Mouse (Mus musculus) common myeloid progenitor, adult 5-6 weeks (primary cell): ENCODE results near the gene Arglu1. TPM values are rescaled to one million over a fixed set of nuclear protein-coding genes. Genes with fewer than 3 reads are reported as not detected.

ENCODE experiments used
- ATAC-seq: replicated peaks from 2 replicates; pipeline ENCODE4 v1.8.0; 2016; ENCODE audit warnings: low read depth, mild to moderate bottlenecking, moderate TSS enrichment, inconsistent platforms; ENCODE audit not compliant: poor library complexity, severe bottlenecking
- total RNA-seq: library from RNA; stranded (forward); fragments of 200-1000, 187-1606 nt; gene quantifications from 2 replicates; pipeline ENCODE4 v1.2.3, GENCODE M21; 2017

Gene Arglu1
- total RNA-seq, 1 experiment from 2014 or later: 137 TPM

GRCm38 (mm10) chr8:8624017-8624416, 66.3 kb downstream of the Arglu1 start:
- no peak for ATAC-seq

GRCm38 (mm10) chr8:8623486-8623885, 66.8 kb downstream of the Arglu1 start:
- peak; percentile 50 for ATAC-seq

GRCm38 (mm10) chr8:8622476-8622875, 67.8 kb downstream of the Arglu1 start:
- ATAC-seq: no peak

DNA sequence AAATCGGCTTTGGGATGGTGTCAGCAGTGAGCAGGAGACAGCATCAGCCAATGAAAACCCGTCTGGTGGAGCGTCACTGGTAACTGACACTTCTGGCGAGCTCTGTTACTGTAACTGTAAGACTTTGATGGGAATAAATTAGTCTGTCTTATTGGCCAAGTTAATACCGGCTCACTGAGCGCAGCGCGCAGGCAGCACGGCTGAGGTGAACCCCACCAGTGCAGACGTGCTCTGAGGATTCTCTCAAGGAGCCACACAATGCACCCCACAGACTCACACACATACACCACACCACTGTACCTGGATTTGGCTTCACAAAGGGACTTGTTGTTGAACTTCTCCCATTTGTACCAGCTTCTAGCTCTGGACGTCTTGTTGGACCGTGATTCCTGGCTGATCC, 68.3 kb downstream of the Arglu1 start:
- ATAC-seq: no peak

- no peak for ATAC-seq
These were observed 68.9 kb downstream of the Arglu1 start for GRCm38 (mm10) chr8:8621236-8621917.

DNA sequence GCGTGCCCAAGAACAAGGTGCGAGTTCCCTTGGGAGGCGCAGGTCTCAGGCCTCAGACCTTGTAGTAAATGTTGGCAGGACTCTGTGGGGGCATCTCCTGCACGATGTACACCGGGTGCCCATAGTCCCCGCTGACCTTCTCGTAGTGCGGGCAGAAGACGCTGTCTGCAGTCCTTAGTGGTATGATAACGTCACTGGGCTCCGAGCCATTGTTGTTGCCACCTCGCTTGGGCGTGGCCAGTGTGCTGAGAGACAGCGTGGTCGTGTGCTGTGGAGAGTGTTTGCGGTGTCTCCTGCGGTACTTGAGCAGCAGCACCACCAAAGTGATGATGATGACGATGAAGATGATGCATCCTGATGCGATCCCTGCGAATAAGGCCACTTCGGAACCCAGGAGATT, 69.8 kb downstream of the Arglu1 start:
- ATAC-seq: no peak

GRCm38 (mm10) chr8:8619221-8620194, 70.8 kb downstream of the Arglu1 start:
- no peak for ATAC-seq

Other genes with a start within 250 kb of the Arglu1 start
- gene Efnb2, start 29.3 kb downstream of the Arglu1 start, total RNA-seq: 0.09 and 0.39 TPM in 2 replicates